Mouse (Mus musculus) heart, postnatal 10 days (tissue): Measurements from ENCODE around the gene Macf1. TPM values are rescaled to one million over a fixed set of nuclear protein-coding genes. Genes with fewer than 3 reads are reported as not detected.

Source experiments
- DNase-seq, 2 experiments: peaks; one replicate each; pipeline ENCODE4 v3.0.0; 2021
- intact Hi-C: fragments of 180-260 bp; cut with DNase I; formaldehyde crosslinking; loops from one replicate; pipeline ENCODE4 v1.15.1; 2025
- total RNA-seq, 2 experiments: library from RNA; stranded (reverse); gene quantifications; 2 replicates each; pipeline ENCODE4 v1.2.3; 2021

The Macf1 gene
- total RNA-seq, 2 experiments from 2014 or later = 316 to 364 TPM

GRCm38 (mm10) chr4:123394269-123394668 lies 289.9 kb downstream of the Macf1 start:
- no peak for DNase-seq
- intact Hi-C loops = no loop called here

GRCm38 (mm10) chr4:123393004-123393403 lies 291.2 kb downstream of the Macf1 start:
- no peak for DNase-seq
- intact Hi-C loops = no loop called here

GRCm38 (mm10) chr4:123392187-123392586 lies 292.0 kb downstream of the Macf1 start:
- DNase-seq = peak in 1 of 2 experiments; percentile 36
- intact Hi-C loops = no loop called here

DNA sequence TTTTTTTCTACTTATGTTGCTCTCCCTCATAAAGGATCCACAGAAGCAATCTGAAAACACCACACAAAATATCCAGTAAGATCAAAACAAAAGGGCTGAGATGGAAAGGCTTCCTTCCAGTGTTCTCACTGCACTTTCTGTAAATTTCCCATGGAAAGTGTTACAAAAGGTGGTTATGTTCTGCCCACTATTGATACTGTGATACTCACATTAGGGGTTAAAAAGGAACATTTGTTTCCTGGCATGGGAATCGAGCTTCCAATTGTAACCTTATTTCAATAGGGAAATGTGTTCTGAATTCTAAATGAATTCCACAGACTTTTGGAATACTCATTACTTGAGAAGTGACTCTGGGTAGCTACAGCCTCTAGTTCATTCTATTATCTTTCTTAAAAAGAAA lies 299.1 kb downstream of the Macf1 start:
- DNase-seq = no peak
- intact Hi-C loops = loop anchor here (5.0 kb wide), 1 partner anchor 117 kb away; no protein-coding TSS in a partner anchor

- intact Hi-C loops = no loop called here
- no peak for DNase-seq
These were observed 301.0 kb downstream of the Macf1 start for GRCm38 (mm10) chr4:123383173-123383572.

DNA sequence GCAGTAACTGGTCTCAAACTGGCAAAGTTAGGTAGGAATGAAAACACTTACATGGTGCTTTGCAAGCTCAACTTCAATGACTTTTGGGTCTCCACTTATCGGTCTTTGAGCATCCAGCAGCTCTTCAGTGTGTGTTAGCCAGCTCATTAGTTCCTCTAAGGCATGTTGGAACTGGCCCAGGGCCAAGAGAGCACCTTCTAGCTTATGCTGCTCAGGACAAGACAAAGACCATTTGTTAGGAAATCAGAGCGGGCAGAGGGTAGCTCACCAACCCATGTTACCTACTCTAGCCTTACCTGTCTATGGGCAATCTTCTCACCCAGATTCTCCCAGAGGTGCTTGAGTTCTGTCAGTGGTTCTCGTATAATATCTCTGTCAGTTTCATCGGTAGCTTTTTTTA lies 302.1 kb downstream of the Macf1 start:
- intact Hi-C loops = no loop called here
- no peak for DNase-seq

- intact Hi-C loops = no loop called here
- DNase-seq = no peak
These were observed 302.6 kb downstream of the Macf1 start for GRCm38 (mm10) chr4:123381598-123381997.

DNA sequence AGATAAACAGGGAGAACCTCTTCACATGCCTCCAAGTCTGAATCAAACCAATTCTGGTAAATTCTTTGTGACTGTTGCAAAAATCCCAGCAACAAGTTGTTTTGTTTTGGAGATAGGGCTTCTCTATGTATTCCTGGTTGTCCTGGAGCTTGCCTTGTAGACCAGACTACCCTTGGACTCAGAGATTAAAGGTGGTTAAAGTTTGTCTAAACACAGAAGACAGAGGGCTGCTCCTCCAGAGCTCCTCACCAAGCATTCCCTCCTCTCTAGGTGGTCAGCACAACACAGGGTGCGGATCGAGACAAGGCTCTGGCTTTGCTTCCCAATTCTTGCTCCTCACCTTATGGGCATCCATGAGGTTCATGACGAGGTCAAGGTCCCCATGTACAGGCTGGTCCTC lies 308.1 kb downstream of the Macf1 start:
- intact Hi-C loops = no loop called here
- no peak for DNase-seq

DNA sequence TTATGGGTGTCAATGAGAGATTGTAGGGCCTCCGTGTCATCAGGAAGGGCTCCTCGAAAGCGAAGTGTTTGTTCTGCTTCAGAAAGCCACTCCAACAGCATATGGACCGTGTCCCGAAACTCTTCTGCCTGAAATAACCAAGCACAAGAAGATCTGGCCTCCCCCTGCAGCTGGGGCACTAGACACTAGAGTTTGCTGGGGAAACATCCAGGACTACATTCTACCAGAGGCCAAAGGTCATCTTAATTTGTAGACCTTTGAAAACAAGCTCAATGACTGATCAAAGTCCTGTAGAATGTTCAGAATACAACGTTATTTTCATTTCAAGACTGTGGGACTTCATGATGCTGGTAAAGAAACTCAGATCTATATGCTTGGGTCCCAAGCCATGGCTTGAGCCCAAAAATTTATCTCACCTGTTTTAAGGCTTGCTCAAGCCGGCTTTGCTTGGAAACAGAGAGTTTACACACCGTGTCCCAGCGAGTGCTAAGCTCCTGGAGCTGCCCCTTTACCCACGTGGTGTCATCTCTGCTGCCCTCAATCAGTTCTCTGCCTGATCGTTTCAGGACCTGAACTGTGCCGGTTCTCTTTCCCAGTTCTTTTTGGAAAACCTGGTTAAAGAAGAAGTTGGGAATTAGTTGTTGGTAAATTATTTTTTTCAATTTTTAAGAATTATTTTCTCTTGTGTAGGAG lies 309.7 kb downstream of the Macf1 start:
- intact Hi-C loops = no loop called here
- DNase-seq = no peak

DNA sequence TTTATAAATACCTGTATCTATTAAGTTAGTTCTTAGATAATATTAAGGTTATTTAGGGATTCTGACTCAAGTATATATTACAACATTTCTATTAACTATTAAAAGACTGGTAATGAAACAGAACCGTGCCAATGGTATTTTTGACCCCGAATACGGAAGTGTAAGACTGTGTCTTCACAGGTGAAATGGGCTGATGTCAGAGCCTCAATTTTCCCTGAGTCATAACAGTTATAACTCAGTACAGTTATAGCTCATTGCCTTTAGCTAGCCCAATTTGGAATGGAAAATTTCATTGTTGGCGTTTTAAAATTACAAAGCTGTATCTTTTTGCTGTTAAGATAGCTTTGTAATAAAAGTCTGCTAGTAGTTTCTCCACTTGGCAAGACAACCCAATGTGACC lies 320.6 kb downstream of the Macf1 start:
- intact Hi-C loops = no loop called here
- DNase-seq = no peak

DNA sequence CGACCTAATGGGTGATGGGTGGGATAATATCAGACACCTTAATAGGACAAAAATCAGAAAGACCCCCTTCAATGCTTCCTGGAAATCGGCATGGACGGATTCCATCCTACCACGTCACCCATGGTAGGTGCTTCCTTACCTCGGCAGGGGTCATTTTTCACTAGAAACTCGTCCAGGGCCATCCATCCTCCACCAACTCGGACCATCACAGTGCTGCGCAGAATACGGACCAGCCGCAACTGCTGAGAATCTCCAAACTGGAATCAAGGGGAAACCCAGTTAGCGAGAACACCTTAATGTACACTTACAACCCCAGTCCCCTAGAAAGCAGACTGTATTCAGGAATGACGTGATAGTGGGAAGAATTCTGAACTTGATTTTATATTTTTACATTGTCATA lies 323.4 kb downstream of the Macf1 start:
- intact Hi-C loops = no loop called here
- no peak for DNase-seq

GRCm38 (mm10) chr4:123358613-123359012 lies 325.5 kb downstream of the Macf1 start:
- intact Hi-C loops = no loop called here

DNA sequence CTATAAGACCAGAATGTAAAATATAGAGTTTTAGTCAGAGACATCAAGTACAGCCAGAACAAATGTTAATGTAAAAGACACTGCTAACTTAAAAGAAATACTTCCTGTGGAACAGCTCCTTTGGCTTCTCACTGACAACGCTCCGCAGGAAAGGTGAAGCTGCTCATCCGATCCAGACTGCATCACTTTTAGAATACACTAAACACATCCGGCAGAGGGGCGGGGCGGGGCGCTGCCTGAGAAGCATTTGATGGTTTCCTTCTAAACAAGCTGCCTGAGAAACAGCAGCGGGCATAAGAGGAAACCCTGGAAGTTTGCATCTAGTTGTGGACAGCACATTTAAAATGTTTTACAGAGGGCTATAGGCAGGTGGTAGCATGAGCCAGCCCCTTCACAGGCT lies 328.2 kb downstream of the Macf1 start:
- intact Hi-C loops = loop anchor here (2.0 kb wide), 1 partner anchor 17 kb away; no protein-coding TSS in a partner anchor
- DNase-seq = no peak

More at GRCm38 (mm10) chr4:123358613-123359012, 325.5 kb downstream of the Macf1 start:
- DNase-seq = no peak

DNA sequence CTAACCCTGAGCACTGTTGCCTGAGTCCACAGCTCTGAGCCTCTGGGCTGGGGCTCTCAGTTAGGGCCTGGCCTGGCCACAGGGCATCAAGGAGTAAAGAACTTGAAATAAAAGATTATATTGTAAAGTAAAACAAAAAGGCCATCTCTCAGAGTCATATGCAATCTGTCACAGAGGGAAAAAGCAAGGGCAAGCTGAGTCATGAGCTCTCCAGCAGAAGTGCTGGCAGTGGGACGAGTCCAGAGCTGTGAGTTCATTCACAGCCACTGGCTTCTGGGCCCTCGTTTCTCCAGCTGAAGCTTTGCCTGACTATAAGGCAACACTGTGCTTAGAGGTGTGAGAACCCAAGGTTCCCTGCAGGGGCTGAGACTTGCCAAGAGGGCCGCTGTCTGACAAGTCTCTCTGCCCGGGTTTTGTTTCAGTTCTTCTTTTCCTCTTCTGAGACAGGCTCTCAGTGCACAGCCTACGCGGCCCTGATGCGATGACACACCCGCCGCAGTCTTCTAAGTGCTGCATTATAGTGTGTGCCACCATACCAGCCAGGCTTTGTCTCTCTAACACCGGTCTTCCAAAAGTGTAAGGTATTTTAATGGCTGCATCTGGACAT lies 330.8 kb downstream of the Macf1 start:
- DNase-seq = no peak

GRCm38 (mm10) chr4:123343471-123343789 lies 340.7 kb downstream of the Macf1 start:
- intact Hi-C loops = loop anchor here (5.0 kb wide), 1 partner anchor 36 kb away; no protein-coding TSS in a partner anchor
- DNase-seq = no peak

More for the DNA sequence above, 330.8 kb downstream of the Macf1 start:
- intact Hi-C loops = no loop called here

DNA sequence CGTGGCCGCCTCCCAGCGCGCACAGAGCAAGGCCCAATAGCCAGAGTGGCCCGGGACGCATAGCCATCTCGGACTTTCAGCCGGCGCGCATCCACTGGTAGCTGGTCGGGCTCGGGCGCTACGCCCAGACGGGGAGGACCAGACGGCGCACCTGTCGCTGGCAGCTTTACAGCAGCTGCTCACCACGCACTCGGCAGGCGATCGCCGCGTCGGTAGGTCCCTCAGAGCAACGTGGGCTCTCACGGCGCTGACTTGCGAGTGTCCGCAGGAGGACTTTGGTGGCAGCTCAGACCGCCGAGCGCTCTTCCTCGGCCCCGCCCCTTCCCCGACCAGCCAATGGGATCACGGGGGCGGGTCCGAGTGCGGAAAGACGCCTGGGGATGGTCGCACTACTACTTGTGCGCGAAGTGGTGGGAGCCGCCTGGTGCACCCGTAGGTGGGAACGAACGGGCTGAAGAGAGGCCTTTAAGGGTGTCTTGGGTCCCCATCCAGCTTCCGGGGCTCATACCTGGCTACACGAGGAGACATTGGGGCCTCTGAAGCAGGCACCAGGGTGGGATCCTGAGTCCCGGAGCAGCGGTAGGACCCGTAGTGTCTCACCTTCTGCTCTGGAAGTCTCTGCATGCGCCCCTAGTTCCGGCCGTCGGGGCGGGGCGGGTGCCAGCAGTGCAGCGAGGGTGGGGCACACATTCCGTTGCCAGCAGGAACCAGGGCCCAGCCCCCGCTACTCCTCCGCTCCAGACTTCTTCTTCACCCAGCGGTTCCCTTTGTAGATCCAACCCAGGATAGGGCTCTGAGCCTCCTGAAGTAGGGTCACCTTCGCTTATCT lies 341.3 kb downstream of the Macf1 start, which contains the start of gene Bmp8a:
Gene Bmp8a, minus strand, starts transcription at position 611 of the 829 bp plus-strand sequence.
- intact Hi-C loops = loop anchor here (5.0 kb wide), 1 partner anchor 36 kb away; no protein-coding TSS in a partner anchor
- peak; percentile 63 to 70 for DNase-seq

DNA sequence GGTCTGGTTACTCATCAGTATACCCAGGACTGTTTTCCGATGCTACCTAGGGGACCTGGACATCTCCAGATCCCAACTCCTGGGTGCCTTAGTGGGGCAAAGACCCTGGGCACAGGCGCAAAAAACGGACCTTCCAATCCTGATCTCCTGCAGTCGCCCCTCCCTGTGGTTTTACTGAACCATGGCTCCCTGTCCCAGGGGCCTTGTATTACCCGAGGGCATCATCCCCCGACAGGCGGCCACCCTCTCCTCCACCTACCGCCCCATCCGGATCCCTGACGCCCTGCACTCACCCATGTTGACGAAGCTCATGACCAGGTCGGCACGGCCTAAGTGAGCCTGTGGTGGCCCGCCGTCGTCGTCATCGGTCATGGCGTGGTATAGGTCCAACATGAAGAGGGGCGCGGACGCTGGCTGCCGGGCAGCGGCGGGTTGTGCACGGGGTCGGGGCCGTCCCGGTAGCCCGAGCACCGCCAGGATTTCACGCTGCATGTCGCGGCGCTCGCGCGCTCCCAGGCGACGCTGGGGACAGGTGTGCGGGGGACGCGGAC lies 342.0 kb downstream of the Macf1 start:
- intact Hi-C loops = loop anchor here (5.0 kb wide), 1 partner anchor 35 kb away; no protein-coding TSS in a partner anchor
- peak in 1 of 2 experiments; percentile 18 for DNase-seq

DNA sequence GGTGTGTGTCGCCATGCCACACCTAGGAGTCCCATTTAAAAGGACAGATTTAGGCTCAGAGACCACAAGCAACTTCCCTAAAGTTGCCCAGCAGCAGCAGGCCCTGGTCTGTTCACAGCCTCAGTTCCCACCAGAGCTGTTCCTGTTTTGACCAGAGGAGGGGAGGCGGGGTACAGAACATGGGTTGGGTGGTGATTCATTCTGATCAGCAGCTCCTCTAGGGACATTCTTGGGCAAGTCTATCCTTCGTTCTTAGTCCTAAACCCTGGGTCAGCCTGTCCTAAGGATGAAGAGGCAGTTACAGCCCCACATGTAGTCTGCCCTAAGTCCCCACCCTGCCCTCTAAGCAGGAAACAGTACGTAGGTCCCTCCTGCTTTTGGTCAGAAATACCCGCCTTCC lies 343.9 kb downstream of the Macf1 start:
- intact Hi-C loops = loop anchor here (5.0 kb wide), 1 partner anchor 33 kb away; no protein-coding TSS in a partner anchor
- DNase-seq = no peak

DNA sequence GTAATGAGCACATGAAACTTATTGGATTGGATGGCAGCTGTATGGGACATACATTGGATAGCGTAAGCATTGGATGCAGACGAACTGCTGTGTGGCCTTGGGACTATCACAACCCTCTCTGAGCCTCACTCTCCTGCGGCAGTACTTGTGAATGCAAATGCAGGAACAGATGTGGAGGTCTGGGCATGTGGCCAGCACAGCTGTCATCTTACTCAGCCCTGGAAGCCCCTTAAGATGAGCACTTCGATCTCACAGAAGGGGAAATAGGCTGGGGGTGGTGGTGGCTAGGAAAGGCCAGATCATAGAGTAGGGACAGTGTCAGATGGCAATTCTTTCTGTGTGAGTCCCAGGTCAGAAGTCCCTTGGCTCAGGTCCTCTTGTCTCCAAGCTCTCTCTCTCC lies 346.5 kb downstream of the Macf1 start:
- intact Hi-C loops = no loop called here
- DNase-seq = peak in 1 of 2 experiments; percentile 19

- no peak for DNase-seq
- intact Hi-C loops = no loop called here
These were observed 348.2 kb downstream of the Macf1 start for GRCm38 (mm10) chr4:123335796-123336585.
